Mouse (Mus musculus): Measurements from ENCODE around the gene Serpinb6b. TPM values are rescaled to one million over a fixed set of nuclear protein-coding genes. Genes with fewer than 3 reads are reported as not detected.

Serpinb6b gene
- polyA plus RNA-seq, 1 experiment = 12.7 TPM

- TF ChIP-seq POLR2A (IDR thresholded peaks at IDR 0.05; ENCODE audit: borderline replicate concordance, low read depth, low read length) (no peak), CTCF (IDR thresholded peaks at IDR 0.05; ENCODE audit: low read depth, low read length) (no peak)
- peak overlapping the region; percentile 61 for H3K4me3 ChIP-seq (ENCODE audit: insufficient read depth, low read length)
- peaks cover 28% of the 10 kb centered on the region for H3K4me1 ChIP-seq (ENCODE audit: control insufficient read depth, insufficient read depth, low read length)
- H3K27ac ChIP-seq (ENCODE audit: insufficient read depth, low read depth, low read length) = peak overlapping the region; percentile 92
These were observed 38.8 kb downstream of the Serpinb6b start for GRCm38 (mm10) chr13:33003523-33004413.

GRCm38 (mm10) chr13:33004414-33005105 lies 39.6 kb downstream of the Serpinb6b start:
- TF ChIP-seq POLR2A (IDR thresholded peaks at IDR 0.05; ENCODE audit: borderline replicate concordance, low read depth, low read length) (no peak), CTCF (IDR thresholded peaks at IDR 0.05; ENCODE audit: low read depth, low read length) (peak; percentile 70)
- Histone ChIP-seq H3K27ac (ENCODE audit: insufficient read depth, low read depth, low read length) (peak overlapping the region; percentile 92), H3K4me3 (ENCODE audit: insufficient read depth, low read length) (peak overlapping the region; percentile 61), H3K4me1 (ENCODE audit: control insufficient read depth, insufficient read depth, low read length) (peaks cover 28% of the 10 kb centered on the region)

GRCm38 (mm10) chr13:33005501-33006075 lies 40.6 kb downstream of the Serpinb6b start:
- Histone ChIP-seq H3K4me3 (ENCODE audit: insufficient read depth, low read length) (no peak overlapping the region), H3K27ac (ENCODE audit: insufficient read depth, low read depth, low read length) (no peak overlapping the region), H3K4me1 (ENCODE audit: control insufficient read depth, insufficient read depth, low read length) (peaks cover 28% of the 10 kb centered on the region)
- TF ChIP-seq CTCF (IDR thresholded peaks at IDR 0.05; ENCODE audit: low read depth, low read length) (no peak), POLR2A (IDR thresholded peaks at IDR 0.05; ENCODE audit: borderline replicate concordance, low read depth, low read length) (no peak)

- no peak overlapping the region for H3K27ac ChIP-seq (ENCODE audit: insufficient read depth, low read depth, low read length)
- no peak overlapping the region for H3K4me3 ChIP-seq (ENCODE audit: insufficient read depth, low read length)
- peaks cover 28% of the 10 kb centered on the region for H3K4me1 ChIP-seq (ENCODE audit: control insufficient read depth, insufficient read depth, low read length)
- TF ChIP-seq POLR2A (IDR thresholded peaks at IDR 0.05; ENCODE audit: borderline replicate concordance, low read depth, low read length) (no peak), CTCF (IDR thresholded peaks at IDR 0.05; ENCODE audit: low read depth, low read length) (no peak)
These were observed 41.5 kb downstream of the Serpinb6b start for GRCm38 (mm10) chr13:33006555-33006954.

GRCm38 (mm10) chr13:33012395-33012794 lies 47.4 kb downstream of the Serpinb6b start:
- H3K4me1 ChIP-seq (ENCODE audit: control insufficient read depth, insufficient read depth, low read length) = no peaks in the 10 kb centered on the region
- no peak for TF ChIP-seq POLR2A (IDR thresholded peaks at IDR 0.05; ENCODE audit: borderline replicate concordance, low read depth, low read length)
- no peak for TF ChIP-seq CTCF (IDR thresholded peaks at IDR 0.05; ENCODE audit: low read depth, low read length)
- H3K27ac ChIP-seq (ENCODE audit: insufficient read depth, low read depth, low read length) = no peak overlapping the region
- H3K4me3 ChIP-seq (ENCODE audit: insufficient read depth, low read length) = no peak overlapping the region

- H3K27ac ChIP-seq (ENCODE audit: insufficient read depth, low read depth, low read length) = no peak overlapping the region
- H3K4me3 ChIP-seq (ENCODE audit: insufficient read depth, low read length) = no peak overlapping the region
- no peaks in the 10 kb centered on the region for H3K4me1 ChIP-seq (ENCODE audit: control insufficient read depth, insufficient read depth, low read length)
- no peak for TF ChIP-seq CTCF (IDR thresholded peaks at IDR 0.05; ENCODE audit: low read depth, low read length)
These were observed 48.3 kb downstream of the Serpinb6b start for GRCm38 (mm10) chr13:33013271-33013670.

GRCm38 (mm10) chr13:33022371-33022770 lies 57.4 kb downstream of the Serpinb6b start:
- no peak for TF ChIP-seq CTCF (IDR thresholded peaks at IDR 0.05; ENCODE audit: low read depth, low read length)
- no peak for TF ChIP-seq POLR2A (IDR thresholded peaks at IDR 0.05; ENCODE audit: borderline replicate concordance, low read depth, low read length)
- Histone ChIP-seq H3K27ac (ENCODE audit: insufficient read depth, low read depth, low read length) (no peak overlapping the region), H3K4me3 (ENCODE audit: insufficient read depth, low read length) (no peak overlapping the region), H3K4me1 (ENCODE audit: control insufficient read depth, insufficient read depth, low read length) (peaks cover 3% of the 10 kb centered on the region; the same call in 1 of the 2 replicates)

- no peak overlapping the region for H3K27ac ChIP-seq (ENCODE audit: insufficient read depth, low read depth, low read length)
- no peak overlapping the region for H3K4me3 ChIP-seq (ENCODE audit: insufficient read depth, low read length)
- TF ChIP-seq CTCF (IDR thresholded peaks at IDR 0.05; ENCODE audit: low read depth, low read length) (no peak), POLR2A (IDR thresholded peaks at IDR 0.05; ENCODE audit: borderline replicate concordance, low read depth, low read length) (no peak)
- H3K4me1 ChIP-seq (ENCODE audit: control insufficient read depth, insufficient read depth, low read length) = peaks cover 21% of the 10 kb centered on the region
These were observed 61.5 kb downstream of the Serpinb6b start for GRCm38 (mm10) chr13:33026427-33027057.

GRCm38 (mm10) chr13:33027244-33027643 lies 62.2 kb downstream of the Serpinb6b start, which contains the start of gene Serpinb9b:
Gene Serpinb9b (plus strand): TSS chr13:33027416.
- TF ChIP-seq CTCF (IDR thresholded peaks at IDR 0.05; ENCODE audit: low read depth, low read length) (no peak), POLR2A (IDR thresholded peaks at IDR 0.05; ENCODE audit: borderline replicate concordance, low read depth, low read length) (no peak)
- Histone ChIP-seq H3K4me3 (ENCODE audit: insufficient read depth, low read length) (no peak within 1 kb of the TSS), H3K4me1 (ENCODE audit: control insufficient read depth, insufficient read depth, low read length) (peaks cover 21% of the 10 kb centered on the region), H3K27ac (ENCODE audit: insufficient read depth, low read depth, low read length) (no peak within 1 kb of the TSS)
